Mouse (Mus musculus): ENCODE data around the gene Wdr74.

DNA sequence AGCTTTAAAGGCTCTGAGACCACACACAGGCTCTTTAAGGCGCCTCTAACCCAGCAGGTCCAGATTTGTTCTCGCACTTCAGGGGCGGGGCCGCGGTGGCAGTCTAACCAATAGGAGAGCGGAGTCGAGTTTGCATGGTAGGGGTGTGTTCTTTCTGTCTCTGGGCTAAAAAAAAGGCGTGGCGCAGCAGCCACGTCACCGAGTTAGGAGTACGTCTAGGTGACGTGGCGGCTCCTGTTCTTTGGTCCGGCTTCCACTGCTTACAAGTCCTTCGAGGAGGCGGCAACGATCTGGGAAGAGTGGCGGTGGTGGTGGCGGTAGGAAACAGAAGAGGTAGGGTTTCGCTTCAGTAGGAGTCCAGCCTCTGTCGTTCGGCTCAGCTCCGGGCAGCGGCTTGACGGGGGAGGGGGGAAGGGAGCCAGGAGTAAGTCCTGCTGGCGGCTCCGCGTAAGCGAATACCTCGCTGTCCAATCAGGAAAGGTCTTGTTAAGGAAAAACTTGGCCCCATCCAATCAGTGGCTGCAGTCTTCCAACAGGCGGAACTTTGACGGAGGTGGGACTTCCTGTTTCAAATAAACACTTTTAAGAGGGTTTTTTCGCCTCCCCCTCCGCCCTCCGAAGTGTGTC is 5.7 kb downstream of the Wdr74 start, which contains the start of gene Stx5a:
- TF ChIP-seq CTCF (IDR thresholded peaks at IDR 0.05) (peak; percentile 35; the same call in 1 of the 2 replicates), EP300 (IDR thresholded peaks at IDR 0.05) (peak; percentile 84)

All from lung, postnatal 0 days (tissue).